Mouse (Mus musculus): ENCODE results near the gene Hdac9. TPM values are rescaled to one million over a fixed set of nuclear protein-coding genes. Genes with fewer than 3 reads are reported as not detected.

Gene Hdac9
- polyA plus RNA-seq, 1 experiment from 2014 or later, result 9.8 TPM

DNA sequence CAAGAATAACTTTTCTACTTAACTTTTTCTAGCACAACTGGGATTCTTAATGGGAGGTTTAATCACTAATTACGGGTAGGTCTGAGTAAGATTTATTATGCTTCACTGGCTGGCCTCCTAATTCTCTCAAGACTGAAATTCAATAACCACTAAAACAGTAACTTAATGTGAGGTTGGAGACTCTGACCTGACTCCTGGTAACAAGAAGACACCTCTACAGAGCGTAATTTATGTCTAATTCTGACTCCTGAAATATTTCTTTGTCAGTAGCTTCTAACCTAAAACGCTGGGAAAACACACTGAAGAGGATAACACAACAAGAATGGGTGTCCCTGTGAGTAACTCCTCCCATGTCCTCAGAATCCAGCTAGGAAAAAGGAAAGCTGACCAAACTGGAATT lies 508.8 kb downstream of the Hdac9 start:
- no peak overlapping the region for H3K4me3 ChIP-seq (ENCODE audit: low read depth, low read length)
- WGBS, result 51% methylated on average over 3 of the region's 3 CpGs

DNA sequence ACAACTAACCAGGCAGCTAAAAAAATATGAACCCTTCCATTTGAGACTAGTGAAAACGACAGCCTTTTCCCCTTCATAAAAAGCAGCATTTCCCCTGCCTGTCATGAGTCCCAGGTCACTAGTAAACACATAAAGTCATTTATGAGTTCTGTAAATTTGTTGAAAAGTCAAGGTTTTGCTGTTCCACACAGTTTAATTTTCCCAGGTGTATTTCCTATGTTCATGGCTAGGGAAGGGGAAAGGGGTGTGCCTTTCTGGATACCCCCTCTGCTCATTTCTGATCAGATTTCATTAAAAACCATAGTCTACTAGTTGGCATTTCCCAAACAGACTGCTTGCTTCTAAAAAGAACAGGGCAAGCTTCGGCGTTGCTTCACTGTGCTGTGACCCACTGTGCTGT lies 509.8 kb downstream of the Hdac9 start:
- WGBS, result 68% methylated on average over 3 of the region's 3 CpGs
- no peak for ATAC-seq (ENCODE audit: low read depth)
- H3K36me3 ChIP-seq (ENCODE audit: control insufficient read depth, insufficient read depth, low read length), result no peaks in the 10 kb centered on the region
- H3K27me3 ChIP-seq (replicated peaks; ENCODE audit: control insufficient read depth, insufficient read depth, low read length), result no peaks in the 10 kb centered on the region
- H3K4me1 ChIP-seq (ENCODE audit: control insufficient read depth, insufficient read depth, low read length), result no peaks in the 10 kb centered on the region
- H3K4me2 ChIP-seq (ENCODE audit: low read depth, low read length), result no peak overlapping the region
- DNase-seq (ENCODE audit: low spot score), result no peak
- H3K27ac ChIP-seq (replicated peaks; ENCODE audit: low read depth, low read length), result no peak overlapping the region
- H3K9ac ChIP-seq (ENCODE audit: low read depth, low read length), result no peak overlapping the region
- no peak overlapping the region for H3K4me3 ChIP-seq (ENCODE audit: low read depth, low read length)
- no peaks in the 10 kb centered on the region for H3K9me3 ChIP-seq (ENCODE audit: control insufficient read depth, low read length)

More for the DNA sequence above, 508.8 kb downstream of the Hdac9 start:
- Histone ChIP-seq H3K27me3 (replicated peaks; ENCODE audit: control insufficient read depth, insufficient read depth, low read length) (no peaks in the 10 kb centered on the region), H3K4me1 (ENCODE audit: control insufficient read depth, insufficient read depth, low read length) (no peaks in the 10 kb centered on the region), H3K36me3 (ENCODE audit: control insufficient read depth, insufficient read depth, low read length) (no peaks in the 10 kb centered on the region), H3K9me3 (ENCODE audit: control insufficient read depth, low read length) (no peaks in the 10 kb centered on the region), H3K27ac (replicated peaks; ENCODE audit: low read depth, low read length) (no peak overlapping the region), H3K9ac (ENCODE audit: low read depth, low read length) (no peak overlapping the region), H3K4me2 (ENCODE audit: low read depth, low read length) (no peak overlapping the region)
- DNase-seq (ENCODE audit: low spot score), result no peak
- ATAC-seq (ENCODE audit: low read depth), result no peak

DNA sequence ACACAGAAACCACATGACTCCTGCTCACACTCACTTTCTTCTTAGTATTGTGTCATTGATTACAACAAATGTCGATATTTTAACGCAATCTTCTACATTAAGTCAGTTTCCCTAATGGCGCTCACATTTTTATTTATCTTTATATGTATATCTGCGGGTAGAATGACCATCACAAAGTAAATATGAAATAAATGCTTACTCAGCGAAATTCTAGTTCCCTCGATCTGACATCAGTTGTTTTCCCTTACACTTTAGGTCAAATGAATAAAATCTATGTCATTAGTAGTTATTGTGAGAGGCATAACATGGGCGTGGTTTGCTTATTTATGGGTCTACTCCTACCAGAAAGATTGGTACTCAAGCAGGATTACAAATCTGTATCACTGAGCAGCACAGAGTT lies 514.8 kb downstream of the Hdac9 start:
- WGBS, result 94% methylated on average over 7 of the region's 7 CpGs
- Histone ChIP-seq H3K4me2 (ENCODE audit: low read depth, low read length) (no peak overlapping the region), H3K4me3 (ENCODE audit: low read depth, low read length) (no peak overlapping the region), H3K4me1 (ENCODE audit: control insufficient read depth, insufficient read depth, low read length) (no peaks in the 10 kb centered on the region), H3K27ac (replicated peaks; ENCODE audit: low read depth, low read length) (no peak overlapping the region), H3K9ac (ENCODE audit: low read depth, low read length) (no peak overlapping the region), H3K9me3 (ENCODE audit: control insufficient read depth, low read length) (no peaks in the 10 kb centered on the region), H3K27me3 (replicated peaks; ENCODE audit: control insufficient read depth, insufficient read depth, low read length) (no peaks in the 10 kb centered on the region), H3K36me3 (ENCODE audit: control insufficient read depth, insufficient read depth, low read length) (no peaks in the 10 kb centered on the region)
- DNase-seq (ENCODE audit: low spot score) (no peak), ATAC-seq (ENCODE audit: low read depth) (no peak)

DNA sequence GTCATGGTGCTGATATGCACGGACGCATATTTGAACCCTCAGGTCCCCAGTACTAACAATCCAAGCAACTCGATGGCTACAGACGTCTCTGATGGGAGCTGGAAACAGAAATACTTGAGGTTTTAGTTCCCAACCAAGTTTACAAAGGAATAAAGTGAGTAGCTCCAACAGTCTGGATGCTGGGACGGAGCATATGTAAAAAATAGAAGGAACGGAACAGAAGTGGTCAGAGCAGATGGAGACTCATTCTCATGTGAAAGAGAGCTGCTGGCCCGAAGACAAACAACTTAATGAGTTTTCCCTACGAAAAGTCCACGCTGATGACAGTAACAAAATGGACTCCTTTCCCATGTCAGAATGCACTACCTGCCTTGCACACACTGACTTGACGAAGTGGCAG lies 518.3 kb downstream of the Hdac9 start:
- Histone ChIP-seq H3K27ac (replicated peaks; ENCODE audit: low read depth, low read length) (no peak overlapping the region), H3K36me3 (ENCODE audit: control insufficient read depth, insufficient read depth, low read length) (no peaks in the 10 kb centered on the region), H3K4me1 (ENCODE audit: control insufficient read depth, insufficient read depth, low read length) (peaks cover 9% of the 10 kb centered on the region; the same call in 1 of the 2 replicates), H3K9ac (ENCODE audit: low read depth, low read length) (no peak overlapping the region), H3K4me3 (ENCODE audit: low read depth, low read length) (no peak overlapping the region), H3K9me3 (ENCODE audit: control insufficient read depth, low read length) (no peaks in the 10 kb centered on the region), H3K4me2 (ENCODE audit: low read depth, low read length) (no peak overlapping the region), H3K27me3 (replicated peaks; ENCODE audit: control insufficient read depth, insufficient read depth, low read length) (no peaks in the 10 kb centered on the region)
- 84% methylated on average over 10 of the region's 10 CpGs for WGBS
- no peak for DNase-seq (ENCODE audit: low spot score)
- ATAC-seq (ENCODE audit: low read depth), result no peak

- H3K9ac ChIP-seq (ENCODE audit: low read depth, low read length), result no peak overlapping the region
- no peak for ATAC-seq (ENCODE audit: low read depth)
- H3K27me3 ChIP-seq (replicated peaks; ENCODE audit: control insufficient read depth, insufficient read depth, low read length), result no peaks in the 10 kb centered on the region
- DNase-seq (ENCODE audit: low spot score), result no peak
- H3K27ac ChIP-seq (replicated peaks; ENCODE audit: low read depth, low read length), result no peak overlapping the region
- H3K4me3 ChIP-seq (ENCODE audit: low read depth, low read length), result no peak overlapping the region
- H3K4me2 ChIP-seq (ENCODE audit: low read depth, low read length), result no peak overlapping the region
- no peaks in the 10 kb centered on the region for H3K9me3 ChIP-seq (ENCODE audit: control insufficient read depth, low read length)
- H3K4me1 ChIP-seq (ENCODE audit: control insufficient read depth, insufficient read depth, low read length), result peaks cover 9% of the 10 kb centered on the region; the same call in 1 of the 2 replicates
- 55% methylated on average over 3 of the region's 3 CpGs for WGBS
- H3K36me3 ChIP-seq (ENCODE audit: control insufficient read depth, insufficient read depth, low read length), result no peaks in the 10 kb centered on the region
These were observed 522.6 kb downstream of the Hdac9 start for GRCm38 (mm10) chr12:34394342-34394741.

- H3K9me3 ChIP-seq (ENCODE audit: control insufficient read depth, low read length), result no peaks in the 10 kb centered on the region
- 35% methylated on average over 1 of the region's 1 CpGs for WGBS
- no peak overlapping the region for H3K4me2 ChIP-seq (ENCODE audit: low read depth, low read length)
- H3K36me3 ChIP-seq (ENCODE audit: control insufficient read depth, insufficient read depth, low read length), result no peaks in the 10 kb centered on the region
- H3K27me3 ChIP-seq (replicated peaks; ENCODE audit: control insufficient read depth, insufficient read depth, low read length), result no peaks in the 10 kb centered on the region
- DNase-seq (ENCODE audit: low spot score) (peak; percentile 52), ATAC-seq (ENCODE audit: low read depth) (no peak)
- H3K27ac ChIP-seq (replicated peaks; ENCODE audit: low read depth, low read length), result peak overlapping the region; percentile 1; the same call in 1 of the 2 replicates
- no peak overlapping the region for H3K9ac ChIP-seq (ENCODE audit: low read depth, low read length)
- H3K4me3 ChIP-seq (ENCODE audit: low read depth, low read length), result no peak overlapping the region
- H3K4me1 ChIP-seq (ENCODE audit: control insufficient read depth, insufficient read depth, low read length), result no peaks in the 10 kb centered on the region
These were observed 537.2 kb downstream of the Hdac9 start for GRCm38 (mm10) chr12:34379681-34380080.

DNA sequence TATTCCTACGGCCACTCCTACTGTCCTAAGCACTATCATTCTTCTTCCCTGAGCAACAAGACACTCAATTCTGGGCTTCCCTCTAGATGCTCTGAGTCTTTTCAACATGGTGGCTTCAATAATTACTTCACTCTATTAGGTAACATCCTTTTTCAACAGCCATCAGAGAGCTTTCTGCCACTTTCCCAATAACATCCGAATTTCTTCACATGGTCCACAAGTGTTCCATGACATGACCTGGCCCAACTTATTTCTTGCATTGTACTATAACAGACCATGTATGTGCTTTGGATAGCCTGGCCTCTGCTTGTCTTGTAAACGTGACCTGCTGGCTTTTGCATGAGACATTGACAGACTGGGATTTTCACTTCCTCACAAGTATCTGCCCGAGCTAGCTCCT lies 538.3 kb downstream of the Hdac9 start:
- Histone ChIP-seq H3K36me3 (ENCODE audit: control insufficient read depth, insufficient read depth, low read length) (no peaks in the 10 kb centered on the region), H3K4me2 (ENCODE audit: low read depth, low read length) (no peak overlapping the region), H3K27me3 (replicated peaks; ENCODE audit: control insufficient read depth, insufficient read depth, low read length) (no peaks in the 10 kb centered on the region), H3K4me3 (ENCODE audit: low read depth, low read length) (no peak overlapping the region), H3K27ac (replicated peaks; ENCODE audit: low read depth, low read length) (no peak overlapping the region), H3K9ac (ENCODE audit: low read depth, low read length) (no peak overlapping the region), H3K9me3 (ENCODE audit: control insufficient read depth, low read length) (no peaks in the 10 kb centered on the region), H3K4me1 (ENCODE audit: control insufficient read depth, insufficient read depth, low read length) (no peaks in the 10 kb centered on the region)
- WGBS, result 80% methylated on average over 4 of the region's 4 CpGs
- no peak for DNase-seq (ENCODE audit: low spot score)
- no peak for ATAC-seq (ENCODE audit: low read depth)

- Histone ChIP-seq H3K4me3 (ENCODE audit: low read depth, low read length) (no peak overlapping the region), H3K4me1 (ENCODE audit: control insufficient read depth, insufficient read depth, low read length) (no peaks in the 10 kb centered on the region), H3K36me3 (ENCODE audit: control insufficient read depth, insufficient read depth, low read length) (no peaks in the 10 kb centered on the region), H3K4me2 (ENCODE audit: low read depth, low read length) (no peak overlapping the region), H3K9me3 (ENCODE audit: control insufficient read depth, low read length) (no peaks in the 10 kb centered on the region), H3K27me3 (replicated peaks; ENCODE audit: control insufficient read depth, insufficient read depth, low read length) (no peaks in the 10 kb centered on the region), H3K27ac (replicated peaks; ENCODE audit: low read depth, low read length) (no peak overlapping the region), H3K9ac (ENCODE audit: low read depth, low read length) (no peak overlapping the region)
- 18% methylated on average over 6 of the region's 6 CpGs for WGBS
- DNase-seq (ENCODE audit: low spot score) (no peak), ATAC-seq (ENCODE audit: low read depth) (no peak)
These were observed 565.0 kb downstream of the Hdac9 start for GRCm38 (mm10) chr12:34351906-34352305.

- 59% methylated on average over 2 of the region's 2 CpGs for WGBS
- no peak for DNase-seq (ENCODE audit: low spot score)
These were observed 569.4 kb downstream of the Hdac9 start for GRCm38 (mm10) chr12:34347529-34347928.

More at GRCm38 (mm10) chr12:34347529-34347928, 569.4 kb downstream of the Hdac9 start:
- H3K36me3 ChIP-seq (ENCODE audit: control insufficient read depth, insufficient read depth, low read length), result no peaks in the 10 kb centered on the region
- no peaks in the 10 kb centered on the region for H3K9me3 ChIP-seq (ENCODE audit: control insufficient read depth, low read length)
- no peak for ATAC-seq (ENCODE audit: low read depth)
- no peak overlapping the region for H3K9ac ChIP-seq (ENCODE audit: low read depth, low read length)
- H3K4me3 ChIP-seq (ENCODE audit: low read depth, low read length), result no peak overlapping the region
- no peak overlapping the region for H3K4me2 ChIP-seq (ENCODE audit: low read depth, low read length)
- H3K4me1 ChIP-seq (ENCODE audit: control insufficient read depth, insufficient read depth, low read length), result no peaks in the 10 kb centered on the region
- H3K27me3 ChIP-seq (replicated peaks; ENCODE audit: control insufficient read depth, insufficient read depth, low read length), result no peaks in the 10 kb centered on the region
- H3K27ac ChIP-seq (replicated peaks; ENCODE audit: low read depth, low read length), result no peak overlapping the region

All from embryonic facial prominence, embryonic 14.5 days (tissue).